8 mouse cellular contexts compared by ENCODE assay signal in genomic region chr19:32954001-32954605, GRCm38 (mm10).
DNase-seq lines count a peak whose midpoint lies in the region; ATAC-seq and TF ChIP-seq lines count a peak whose summit lies in the region.

No protein-coding gene starts in this region.

- no peak overlapping the region for H3K4me2 ChIP-seq in intestine, postnatal 0 days (replicated peaks; ENCODE audit: low read depth)
- no peak overlapping the region for H3K4me2 ChIP-seq in intestine, embryonic 15.5 days (replicated peaks)

- H3K4me3 ChIP-seq in intestine, postnatal 0 days (ENCODE audit: low read depth, low read length): no peak overlapping the region
- no peak overlapping the region for H3K4me3 ChIP-seq in intestine, embryonic 15.5 days (replicated peaks)

- 56% methylated on average over 4 of the region's 4 CpGs for WGBS in intestine, postnatal 0 days
- 46% methylated on average over 4 of the region's 4 CpGs for WGBS in intestine, embryonic 15.5 days

- H3K27ac ChIP-seq in intestine, postnatal 0 days (ENCODE audit: low read depth, low read length): no peak overlapping the region
- no peak overlapping the region for H3K27ac ChIP-seq in intestine, embryonic 15.5 days

- 0 out of 2 replicates have a peak, but pooled peaks cover 6% of the 10 kb centered on the region for H3K4me1 ChIP-seq in intestine, postnatal 0 days (replicated peaks; ENCODE audit: control insufficient read depth, insufficient read depth, low read length)
- 0 out of 2 replicates have a peak, but pooled peaks cover 8% of the 10 kb centered on the region for H3K4me1 ChIP-seq in intestine, embryonic 15.5 days (replicated peaks)

- ATAC-seq in intestine, postnatal 0 days: peak; percentile 40; the same call in 1 of the 2 replicates
- ATAC-seq in intestine, embryonic 15.5 days: no peak
- peak; percentile 36; the same call in 1 of the 2 replicates for ATAC-seq in neutrophil, adult 5-6 weeks (ENCODE audit: extremely low read depth, insufficient number of reproducible peaks, low FRiP score, poor library complexity, severe bottlenecking)

- H3K9me3 ChIP-seq in intestine, postnatal 0 days (ENCODE audit: control insufficient read depth): no peaks in the 10 kb centered on the region
- no peaks in the 10 kb centered on the region for H3K9me3 ChIP-seq in intestine, embryonic 15.5 days

- peak; percentile 51 for DNase-seq in CD4-positive helper T cell, adult 2 months (ENCODE audit: low read depth, low spot score)
- DNase-seq in adrenal gland, postnatal 10 days: peak; percentile 51
- peak; percentile 40 for DNase-seq in forelimb bud, embryonic 11.5 days (ENCODE audit: low read depth, low spot score)
- DNase-seq in layer of hippocampus, adult 9-11 months: peak; percentile 46
- DNase-seq in yolk sac, embryonic 10.5 days (ENCODE audit: low spot score): no peak

- no peaks in the 10 kb centered on the region for H3K36me3 ChIP-seq in intestine, postnatal 0 days (ENCODE audit: control insufficient read depth, insufficient read depth)
- no peaks in the 10 kb centered on the region for H3K36me3 ChIP-seq in intestine, embryonic 15.5 days

- H3K27me3 ChIP-seq in intestine, postnatal 0 days (replicated peaks; ENCODE audit: control insufficient read depth, insufficient read depth, low read length): no peaks in the 10 kb centered on the region
- no peaks in the 10 kb centered on the region for H3K27me3 ChIP-seq in intestine, embryonic 15.5 days (replicated peaks)

- no peak overlapping the region for H3K9ac ChIP-seq in intestine, postnatal 0 days (ENCODE audit: low read depth, low read length)
- H3K9ac ChIP-seq in intestine, embryonic 15.5 days: no peak overlapping the region

- TF ChIP-seq CTCF in intestine, postnatal 0 days (IDR thresholded peaks at IDR 0.05; ENCODE audit: low read depth): peak; percentile 84
